Mouse (Mus musculus) thymus, postnatal 0 days (tissue): Measurements from ENCODE around the gene Tmem183a. TPM values are rescaled to one million over a fixed set of nuclear protein-coding genes. Genes with fewer than 3 reads are reported as not detected.

Source experiments
- DNase-seq: peaks from one replicate; pipeline ENCODE4 v3.0.0-alpha.2; 2015; ENCODE audit warnings: low spot score
- polyA plus RNA-seq: library from polyadenylated mRNA; unstranded; fragments of >200 nt; fragmentation: Nextera tagmentation; extraction: Ambion mirVana; gene quantifications from 2 replicates; pipeline ENCODE4 v1.2.1, GENCODE M21; 2015

Gene Tmem183a
- polyA plus RNA-seq, 1 experiment from 2014 or later: 64.3 TPM

GRCm38 (mm10) chr1:134345075-134345474, 16.7 kb downstream of the Tmem183a start:
- no peak for DNase-seq

- peak; percentile 86 for DNase-seq
Measured at GRCm38 (mm10) chr1:134344005-134344950, 17.5 kb downstream of the Tmem183a start.

- no peak for DNase-seq
Measured at GRCm38 (mm10) chr1:134343567-134343966, 18.2 kb downstream of the Tmem183a start.

- DNase-seq: no peak
Measured at GRCm38 (mm10) chr1:134342781-134343310, 18.9 kb downstream of the Tmem183a start.

GRCm38 (mm10) chr1:134342278-134342664, 19.5 kb downstream of the Tmem183a start:
- DNase-seq: no peak

GRCm38 (mm10) chr1:134341641-134342277, 20.0 kb downstream of the Tmem183a start:
- DNase-seq: no peak

GRCm38 (mm10) chr1:134339757-134340619, 21.8 kb downstream of the Tmem183a start:
- no peak for DNase-seq

GRCm38 (mm10) chr1:134339162-134339561, 22.6 kb downstream of the Tmem183a start:
- DNase-seq: no peak

- DNase-seq: peak; percentile 23
Measured at GRCm38 (mm10) chr1:134336958-134337710, 24.6 kb downstream of the Tmem183a start.

- DNase-seq: no peak
Measured at GRCm38 (mm10) chr1:134335924-134336810, 25.6 kb downstream of the Tmem183a start.

GRCm38 (mm10) chr1:134335211-134335923, 26.4 kb downstream of the Tmem183a start:
- no peak for DNase-seq

- DNase-seq: no peak
Measured at GRCm38 (mm10) chr1:134334111-134334827, 27.5 kb downstream of the Tmem183a start.

GRCm38 (mm10) chr1:134333371-134334110, 28.2 kb downstream of the Tmem183a start:
- DNase-seq: no peak

GRCm38 (mm10) chr1:134332770-134333271, 29.0 kb downstream of the Tmem183a start, which contains the start of gene Ppfia4:
TSS of gene Ppfia4 (minus strand) at chr1:134332928.
- peak; percentile 28 for DNase-seq

GRCm38 (mm10) chr1:134331879-134332635, 29.7 kb downstream of the Tmem183a start:
- peak; percentile 70 for DNase-seq

- DNase-seq: no peak
Measured at GRCm38 (mm10) chr1:134326841-134327346, 34.9 kb downstream of the Tmem183a start.
